Mouse (Mus musculus): Measurements from ENCODE around the gene Tspear.
"Not testable (repeated sequence)": the region's sequence is repeated elsewhere in the genome, so short reads cannot be mapped to it uniquely, and the experiment has no call there.

DNA sequence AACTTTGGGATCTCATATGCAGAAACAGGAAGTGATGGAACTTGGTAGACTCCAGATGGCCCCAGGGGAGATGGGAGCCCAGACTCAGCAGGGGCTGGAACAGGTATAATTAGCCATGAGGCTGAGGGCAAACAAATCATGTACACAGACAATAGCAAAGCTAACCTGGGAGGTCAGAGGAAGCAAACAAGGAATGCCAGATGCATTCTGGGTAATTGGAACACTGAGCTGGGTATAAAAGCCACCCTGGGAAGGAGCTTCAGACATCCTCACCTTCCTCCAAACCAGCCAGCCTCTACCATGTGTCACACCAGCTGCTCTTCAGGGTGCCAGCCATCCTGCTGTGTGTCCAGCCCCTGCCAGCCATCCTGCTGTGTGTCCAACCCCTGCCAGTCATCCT is 24.8 kb downstream of the Tspear start, which contains the start of gene Gm10024:
- not testable (repeated sequence) for TF ChIP-seq CTCF (IDR thresholded peaks at IDR 0.05; ENCODE audit: borderline replicate concordance, insufficient read depth, low read depth, low read length); POLR2A (IDR thresholded peaks at IDR 0.05; ENCODE audit: borderline replicate concordance, insufficient read depth, low read length)

Measured in cerebellum, adult 2 months (tissue).